Mouse (Mus musculus) T-helper 1 cell (primary cell): ENCODE data around the gene Polg.

Source experiments
- in situ Hi-C: fragments of 300-600 bp; cut with MboI, MseI; formaldehyde crosslinking; loops from one replicate; pipeline ENCODE4 v1.15.1; 2025; ENCODE audit warnings: high pct_unique_total_duplicates

The Polg gene

GRCm38 (mm10) chr7:79502152-79503102, 36.3 kb upstream of the Polg start:
- in situ Hi-C loops: no loop called here

- in situ Hi-C loops: no loop called here
Measured at GRCm38 (mm10) chr7:79501581-79502031, 35.4 kb upstream of the Polg start.

- in situ Hi-C loops: no loop called here
Measured at GRCm38 (mm10) chr7:79500681-79501306, 34.6 kb upstream of the Polg start.

- in situ Hi-C loops: loop anchor here (5.0 kb wide), 1 partner anchor 92 kb away; no protein-coding TSS in a partner anchor
Measured at GRCm38 (mm10) chr7:79499596-79500570, 33.7 kb upstream of the Polg start.

- in situ Hi-C loops: loop anchor here (5.0 kb wide), 1 partner anchor 93 kb away; no protein-coding TSS in a partner anchor
Measured at GRCm38 (mm10) chr7:79498965-79499595, 32.9 kb upstream of the Polg start.

GRCm38 (mm10) chr7:79498356-79498755, 32.2 kb upstream of the Polg start:
- in situ Hi-C loops: loop anchor here (5.0 kb wide), 1 partner anchor 94 kb away; no protein-coding TSS in a partner anchor

- in situ Hi-C loops: loop anchor here (5.0 kb wide), 1 partner anchor 95 kb away; no protein-coding TSS in a partner anchor
Measured at GRCm38 (mm10) chr7:79497701-79498115, 31.5 kb upstream of the Polg start.

GRCm38 (mm10) chr7:79496816-79497328, 30.7 kb upstream of the Polg start:
- in situ Hi-C loops: loop anchor here (5.0 kb wide), 1 partner anchor 95 kb away; no protein-coding TSS in a partner anchor

- in situ Hi-C loops: loop anchor here (5.0 kb wide), 1 partner anchor 96 kb away; no protein-coding TSS in a partner anchor
Measured at GRCm38 (mm10) chr7:79495988-79496815, 30.0 kb upstream of the Polg start.

- in situ Hi-C loops: no loop called here
Measured at GRCm38 (mm10) chr7:79493915-79494314, 27.8 kb upstream of the Polg start.

- in situ Hi-C loops: no loop called here
Measured at GRCm38 (mm10) chr7:79486528-79486927, 20.4 kb upstream of the Polg start.

- in situ Hi-C loops: loop anchor here (5.0 kb wide), 1 partner anchor 103 kb away; no protein-coding TSS in a partner anchor
Measured at GRCm38 (mm10) chr7:79474831-79475399, 8.8 kb upstream of the Polg start.

GRCm38 (mm10) chr7:79473496-79474194, 7.5 kb upstream of the Polg start:
- in situ Hi-C loops: loop anchor here (5.0 kb wide), 1 partner anchor 101 kb away; no protein-coding TSS in a partner anchor

GRCm38 (mm10) chr7:79472792-79473191, 6.6 kb upstream of the Polg start:
- in situ Hi-C loops: loop anchor here (5.0 kb wide), 1 partner anchor 100 kb away; no protein-coding TSS in a partner anchor

- in situ Hi-C loops: loop anchor here (5.0 kb wide), 1 partner anchor 99 kb away; no protein-coding TSS in a partner anchor
Measured at GRCm38 (mm10) chr7:79471436-79471835, 5.3 kb upstream of the Polg start.

- in situ Hi-C loops: loop anchor here (5.0 kb wide), 1 partner anchor 98 kb away; no protein-coding TSS in a partner anchor
Measured at GRCm38 (mm10) chr7:79470718-79471117, 4.6 kb upstream of the Polg start.

- in situ Hi-C loops: loop anchor here (5.0 kb wide), 1 partner anchor 97 kb away; no protein-coding TSS in a partner anchor
Measured at GRCm38 (mm10) chr7:79469766-79470165, 3.6 kb upstream of the Polg start.

GRCm38 (mm10) chr7:79468994-79469393, 2.8 kb upstream of the Polg start:
- in situ Hi-C loops: no loop called here
